ENCODE assay signal across 7 mouse cellular contexts in genomic region chr17:71184356-71185111, GRCm38 (mm10). TPM values are rescaled to one million over a fixed set of nuclear protein-coding genes. Genes with fewer than 3 reads are reported as not detected.
DNase-seq lines count a peak whose midpoint lies in the region; ATAC-seq and TF ChIP-seq lines count a peak whose summit lies in the region.

No protein-coding gene starts in this region.

- H3K36me3 ChIP-seq in testis, adult 2 months (ENCODE audit: control insufficient read depth, insufficient read depth, low read length) = no peaks in the 10 kb centered on the region
- no peaks in the 10 kb centered on the region for H3K36me3 ChIP-seq in hindbrain, embryonic 12.5 days
- H3K36me3 ChIP-seq in limb, embryonic 14.5 days (ENCODE audit: control insufficient read depth, insufficient read depth, low read length) = no peaks in the 10 kb centered on the region
- H3K36me3 ChIP-seq in myocyte (ENCODE audit: control insufficient read depth, insufficient read depth) = no peaks in the 10 kb centered on the region

- peak overlapping the region; percentile 94 for H3K4me3 ChIP-seq in testis, adult 2 months (ENCODE audit: control insufficient read depth, low read depth, low read length)
- peak overlapping the region; percentile 93 for H3K4me3 ChIP-seq in hindbrain, embryonic 12.5 days
- H3K4me3 ChIP-seq in limb, embryonic 14.5 days (replicated peaks; ENCODE audit: low read length) = peak overlapping the region; percentile 95
- H3K4me3 ChIP-seq in myocyte = peak overlapping the region; percentile 43

- no peaks in the 10 kb centered on the region for H3K9me3 ChIP-seq in hindbrain, embryonic 12.5 days (replicated peaks)
- no peaks in the 10 kb centered on the region for H3K9me3 ChIP-seq in limb, embryonic 14.5 days (ENCODE audit: control insufficient read depth, low read length)

- peak overlapping the region; percentile 73 for H3ac ChIP-seq in myocyte (ENCODE audit: control insufficient read depth, insufficient read length)

- H3K27ac ChIP-seq in testis, adult 2 months (ENCODE audit: control insufficient read depth, insufficient read depth, low read depth, low read length) = no peak overlapping the region
- peak overlapping the region; percentile 92; the same call in 1 of the 2 replicates for H3K27ac ChIP-seq in hindbrain, embryonic 12.5 days
- peak overlapping the region; percentile 90 for H3K27ac ChIP-seq in limb, embryonic 14.5 days (replicated peaks; ENCODE audit: low read depth, low read length)

- peak overlapping the region; percentile 75 for H3K4me2 ChIP-seq in hindbrain, embryonic 12.5 days (replicated peaks)
- peak overlapping the region; percentile 60 for H3K4me2 ChIP-seq in limb, embryonic 14.5 days (replicated peaks; ENCODE audit: low read depth, low read length, severe bottlenecking)
- H3K4me2 ChIP-seq in myocyte (ENCODE audit: low read depth) = peak overlapping the region; percentile 85

- H3K4me1 ChIP-seq in testis, adult 2 months (ENCODE audit: control insufficient read depth, insufficient read depth, low read length) = peaks cover 6% of the 10 kb centered on the region
- peaks cover 23% of the 10 kb centered on the region for H3K4me1 ChIP-seq in hindbrain, embryonic 12.5 days
- peaks cover 19% of the 10 kb centered on the region for H3K4me1 ChIP-seq in limb, embryonic 14.5 days (ENCODE audit: control insufficient read depth, insufficient read depth, low read length)

- 15% methylated on average over 22 of the region's 22 CpGs for WGBS in hindbrain, embryonic 12.5 days
- WGBS in limb, embryonic 14.5 days = 9% methylated on average over 22 of the region's 22 CpGs

- peak; percentile 39 for ATAC-seq in common myeloid progenitor, adult 5-6 weeks (replicated peaks; ENCODE audit: low read depth, poor library complexity, severe bottlenecking)
- no peak for ATAC-seq in hindbrain, embryonic 12.5 days (ENCODE audit: low FRiP score)
- ATAC-seq in limb, embryonic 14.5 days (ENCODE audit: low FRiP score, low read depth) = no peak

- no peak for DNase-seq in testis, postnatal 10 days (ENCODE audit: low spot score)
- no peak for DNase-seq in limb, embryonic 14.5 days (ENCODE audit: low spot score)
- DNase-seq in thymus, postnatal 14 days = peak; percentile 63

- no peaks in the 10 kb centered on the region for H3K27me3 ChIP-seq in testis, adult 2 months (ENCODE audit: control insufficient read depth, insufficient read depth, low read length)
- H3K27me3 ChIP-seq in hindbrain, embryonic 12.5 days = 0 out of 2 replicates have a peak, but pooled peaks cover 3% of the 10 kb centered on the region
- no peaks in the 10 kb centered on the region for H3K27me3 ChIP-seq in limb, embryonic 14.5 days (ENCODE audit: control insufficient read depth, insufficient read depth, low read length)
- no peaks in the 10 kb centered on the region for H3K27me3 ChIP-seq in myocyte (ENCODE audit: control insufficient read depth, insufficient read depth, insufficient read length)

- no peak for TF ChIP-seq POLR2A in testis, adult 2 months (IDR thresholded peaks at IDR 0.05; ENCODE audit: control insufficient read depth, low read depth, low read length)
- no peak for TF ChIP-seq POLR2A in limb, embryonic 14.5 days (IDR thresholded peaks at IDR 0.05; ENCODE audit: borderline replicate concordance, extremely low read depth, insufficient read depth, insufficient read length)
- no peak for TF ChIP-seq POLR2A in myocyte (IDR thresholded peaks at IDR 0.05; ENCODE audit: insufficient read length, low read depth)

- peak overlapping the region; percentile 93 for H3K9ac ChIP-seq in hindbrain, embryonic 12.5 days
- peak overlapping the region; percentile 94 for H3K9ac ChIP-seq in limb, embryonic 14.5 days (ENCODE audit: low read depth, low read length, severe bottlenecking)

- H3K79me2 ChIP-seq in myocyte (ENCODE audit: control insufficient read depth, insufficient read depth) = peaks cover 51% of the 10 kb centered on the region

- TF ChIP-seq CTCF in testis, adult 2 months (IDR thresholded peaks at IDR 0.05; ENCODE audit: control insufficient read depth, insufficient read depth, insufficient replicate concordance, low read depth, low read length) = no peak

TF ChIP-seq in myocyte, 11 proteins besides CTCF, POLR2A, EP300 and RAD21:
- TF ChIP-seq REST (IDR thresholded peaks at IDR 0.05; ENCODE audit: insufficient read depth, insufficient read length) (no peak), TCF12 (IDR thresholded peaks at IDR 0.05; ENCODE audit: insufficient read depth, poor library complexity, severe bottlenecking) (no peak), POLR2AphosphoS2 (IDR thresholded peaks at IDR 0.05; ENCODE audit: insufficient read length, low read depth) (no peak), SRF (IDR thresholded peaks at IDR 0.05; ENCODE audit: control insufficient read depth, insufficient read length, low read depth) (no peak), MYOG (IDR thresholded peaks at IDR 0.05; ENCODE audit: control insufficient read depth in 1 of 3, insufficient read depth in 1 of 3, insufficient read length in 2 of 3, low read depth in 2 of 3) (peak in 1 of 3 experiments; percentile 58), TCF3 (IDR thresholded peaks at IDR 0.05; ENCODE audit: insufficient read length, low read depth) (no peak), MAX (IDR thresholded peaks at IDR 0.05; ENCODE audit: low read depth) (no peak), MYOD1 (IDR thresholded peaks at IDR 0.05; ENCODE audit: control insufficient read depth in 1 of 3, insufficient read length in 2 of 3, low read depth in 2 of 3) (peak in 2 of 3 experiments; percentile 38 to 82), E2F4 (IDR thresholded peaks at IDR 0.05; ENCODE audit: insufficient read depth) (no peak), USF1 (IDR thresholded peaks at IDR 0.05; ENCODE audit: low read depth) (no peak)

RNA-seq across cellular contexts. Expression of gene Lpin2, which starts 2.2 kb away (rescaled TPM):
- polyA plus RNA-seq in testis, adult 2 months (2012; rRNA removed) = 11.2 and 11.8 TPM in 2 replicates
- 66.3 and 97.0 TPM in 2 replicates for total RNA-seq in common myeloid progenitor, adult 5-6 weeks (2017)
- 42.8 and 43.1 TPM in 2 replicates for polyA plus RNA-seq in hindbrain, embryonic 12.5 days (2016; fragmentation: Nextera tagmentation; extraction: Ambion mirVana)
- 31.4 and 31.5 TPM in 2 replicates for polyA plus RNA-seq in limb, embryonic 14.5 days (2012; rRNA removed)
- polyA plus RNA-seq in limb, embryonic 14.5 days (2014; fragmentation: Nextera tagmentation; extraction: Ambion mirVana) = 36.1 and 40.8 TPM in 2 replicates
- polyA plus RNA-seq in myocyte (2012; fragmentation: generic; extraction: Trizol) = 6.4 TPM

Comparison
In these comparisons a context has a peak if more than half of its experiments do, and no peak if none do; other contexts are left out.
1. H3K4me3 ChIP-seq: peak in every context shown above with its lines; median percentile 95 in limb, embryonic 14.5 days; 94 in testis, adult 2 months; 93 in hindbrain, embryonic 12.5 days; 43 in myocyte.